Mouse (Mus musculus): ENCODE results near the gene Pemt.

DNA sequence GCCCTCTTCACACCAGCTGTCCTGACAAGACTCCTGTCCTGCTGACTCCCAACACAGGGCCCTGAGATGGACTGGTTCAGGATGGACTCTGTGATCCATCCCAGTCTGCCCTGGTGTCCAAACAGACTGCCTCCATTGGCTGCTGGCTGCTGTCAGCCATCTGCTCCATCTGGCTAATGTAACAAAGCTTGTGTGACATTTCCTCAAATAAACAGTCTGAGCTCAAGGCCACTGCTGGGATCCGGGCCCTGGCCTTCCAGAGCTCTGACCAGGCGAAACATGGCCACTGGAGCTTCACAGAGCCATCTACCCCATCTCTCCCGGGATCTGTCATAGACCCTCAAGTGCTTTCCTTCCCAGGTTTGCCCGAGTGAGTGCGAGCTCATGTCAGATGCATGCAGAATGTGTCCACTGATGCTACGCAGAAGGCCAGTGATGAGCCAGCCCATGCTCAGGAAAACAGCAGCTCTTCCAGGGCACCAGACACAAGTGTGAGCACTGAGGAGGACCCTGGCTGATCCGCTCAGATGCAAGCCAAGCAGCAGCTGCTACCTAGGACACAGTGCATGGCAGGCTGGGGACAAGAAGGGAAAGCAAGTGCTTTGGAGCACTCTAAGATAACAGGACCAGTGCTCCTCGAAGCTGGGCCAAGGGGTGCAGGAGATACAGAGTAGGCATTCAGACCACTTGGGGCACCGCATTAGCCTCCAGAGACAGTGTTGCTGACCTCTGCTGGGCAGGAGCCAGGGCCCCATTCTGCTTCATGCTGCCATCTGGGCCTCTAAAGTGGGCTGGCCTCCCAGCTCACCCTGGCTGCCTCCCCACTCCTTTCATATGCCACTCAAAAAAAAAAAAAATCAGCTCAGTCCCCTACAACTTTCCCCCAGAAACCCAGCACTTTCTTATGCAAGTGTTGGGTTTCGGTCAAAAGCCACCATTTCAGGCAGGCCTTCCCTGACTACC is 18.1 kb downstream of the Pemt start:
- TF ChIP-seq CHD2 (IDR thresholded peaks at IDR 0.05; ENCODE audit: low read depth, low read length) (no peak), ZNF384 (IDR thresholded peaks at IDR 0.05; ENCODE audit: low read depth, low read length) (no peak), ZC3H11A (IDR thresholded peaks at IDR 0.05; ENCODE audit: borderline replicate concordance, low read depth, low read length) (no peak), HCFC1 (IDR thresholded peaks at IDR 0.05; ENCODE audit: borderline replicate concordance, insufficient read depth, low read length) (no peak), MAFK (IDR thresholded peaks at IDR 0.05; ENCODE audit: insufficient read depth, low read depth, low read length) (no peak)
